Mouse (Mus musculus) midbrain, embryonic 12.5 days (tissue): ENCODE data around the gene Pop5. TPM values are rescaled to one million over a fixed set of nuclear protein-coding genes. Genes with fewer than 3 reads are reported as not detected.

Experiments
- ATAC-seq: fragments of 200-750 bp; cut with Nextera tagmentation; 2 replicates; pipeline ENCODE4 v1.8.0; 2017; ENCODE audit warnings: low read depth, moderate TSS enrichment, moderate library complexity; ENCODE audit not compliant: low FRiP score
- H3K27ac ChIP-seq: fragments of 300-500 bp; sonication (generic); replicated peaks from 2 replicates; pipeline ENCODE4 v1.5.1; 2016; ENCODE audit warnings: mild to moderate bottlenecking
- H3K27me3 ChIP-seq: fragments of 300-500 bp; sonication (generic); 2 replicates; pipeline ENCODE4 v1.6.1; 2016; ENCODE audit warnings: mild to moderate bottlenecking
- H3K36me3 ChIP-seq: fragments of 300-500 bp; sonication (generic); 2 replicates; pipeline ENCODE4 v1.6.1; 2016
- H3K4me1 ChIP-seq: fragments of 300-500 bp; sonication (generic); 2 replicates; pipeline ENCODE4 v1.6.1; 2016
- H3K4me2 ChIP-seq: fragments of 300-500 bp; sonication (generic); replicated peaks from 2 replicates; pipeline ENCODE4 v1.6.1; 2016; ENCODE audit warnings: mild to moderate bottlenecking, moderate library complexity
- H3K4me3 ChIP-seq: fragments of 300-500 bp; sonication (generic); 2 replicates; pipeline ENCODE4 v1.5.1; 2016; ENCODE audit warnings: mild to moderate bottlenecking
- H3K9ac ChIP-seq: fragments of 300-500 bp; sonication (generic); replicated peaks from 2 replicates; pipeline ENCODE4 v1.6.1; 2016; ENCODE audit warnings: mild to moderate bottlenecking, moderate library complexity
- H3K9me3 ChIP-seq: fragments of 300-500 bp; sonication (generic); 2 replicates; pipeline ENCODE4 v1.6.1; 2016; ENCODE audit warnings: mild to moderate bottlenecking
- WGBS: fragments of 180-500 bp; shearing (Covaris S2); methylation state at CpG from one replicate; pipeline ENCODE4 v1.1.7; 2016; 5-methylcytosine and 5-hydroxymethylcytosine counted together
- polyA plus RNA-seq: library from polyadenylated mRNA; unstranded; fragments of >200 nt; fragmentation: Nextera tagmentation; extraction: Ambion mirVana; gene quantifications from 2 replicates; pipeline ENCODE4 v1.2.1, GENCODE M21; 2016

The Pop5 gene
- polyA plus RNA-seq, 1 experiment from 2014 or later = 79.0 TPM

DNA sequence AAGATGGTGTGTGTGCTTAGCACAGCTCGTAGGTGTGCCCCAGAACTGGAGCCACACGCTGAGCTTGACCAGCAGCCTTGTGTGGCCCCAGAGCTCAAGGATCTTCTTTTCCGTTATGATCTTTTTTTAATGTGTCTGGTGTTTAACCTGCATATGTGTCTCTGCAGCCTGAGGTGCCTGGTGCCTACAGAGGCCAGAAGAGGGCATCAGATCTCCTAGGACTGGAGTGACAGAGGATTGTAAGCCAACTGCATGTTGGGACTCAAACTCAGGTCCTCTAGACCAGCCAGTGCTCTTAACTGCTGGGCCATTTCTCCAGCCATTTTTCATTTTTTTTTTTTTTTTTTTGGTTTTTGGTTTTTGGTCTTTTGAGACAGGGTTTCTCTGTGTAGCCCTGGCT, 49.1 kb downstream of the Pop5 start:
- no peak overlapping the region for H3K9ac ChIP-seq
- no peak overlapping the region for H3K4me2 ChIP-seq
- 90% methylated on average over 3 of the region's 3 CpGs for WGBS
- H3K36me3 ChIP-seq = peaks cover 36% of the 10 kb centered on the region
- peaks cover 6% of the 10 kb centered on the region for H3K4me1 ChIP-seq
- H3K27me3 ChIP-seq = no peaks in the 10 kb centered on the region
- H3K27ac ChIP-seq = no peak overlapping the region
- no peaks in the 10 kb centered on the region for H3K9me3 ChIP-seq
- ATAC-seq = no peak
- no peak overlapping the region for H3K4me3 ChIP-seq

DNA sequence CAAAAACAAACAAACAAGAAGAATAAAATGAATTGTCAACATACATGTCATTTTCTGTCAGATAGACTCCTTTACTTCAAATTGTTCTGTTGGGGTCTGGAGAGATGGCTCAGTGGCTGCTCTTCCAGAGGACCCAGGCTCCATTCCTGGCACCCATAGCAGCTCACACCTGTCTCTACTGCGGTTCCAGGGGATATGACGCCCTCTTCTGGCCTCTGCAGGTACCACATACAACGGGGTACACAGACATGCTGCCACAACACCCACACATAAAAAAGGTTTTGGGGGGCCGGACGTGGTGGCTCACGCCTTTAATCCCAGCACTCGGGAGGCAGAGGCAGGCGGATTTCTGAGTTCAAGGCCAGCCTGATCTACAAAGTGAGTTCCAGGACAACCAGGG, 58.5 kb downstream of the Pop5 start:
- Histone ChIP-seq H3K4me2 (no peak overlapping the region), H3K4me3 (no peak overlapping the region), H3K9ac (no peak overlapping the region), H3K27me3 (no peaks in the 10 kb centered on the region), H3K36me3 (peaks cover 84% of the 10 kb centered on the region), H3K4me1 (peaks cover 12% of the 10 kb centered on the region), H3K9me3 (no peaks in the 10 kb centered on the region), H3K27ac (no peak overlapping the region)
- no peak for ATAC-seq
- 88% methylated on average over 8 of the region's 8 CpGs for WGBS

Other genes with a start within 250 kb of the Pop5 start
- gene Sppl3, start 224.7 kb upstream of the Pop5 start, polyA plus RNA-seq = 16.6 and 17.0 TPM in 2 replicates
- gene Gm10401, start 137.5 kb upstream of the Pop5 start, polyA plus RNA-seq = 25.3 and 31.3 TPM in 2 replicates
- 38.1 and 38.5 TPM in 2 replicates for gene Acads, start 116.5 kb upstream of the Pop5 start, polyA plus RNA-seq
- 62.3 and 65.9 TPM in 2 replicates for gene Unc119b, start 100.9 kb upstream of the Pop5 start, polyA plus RNA-seq
- 50.0 and 57.1 TPM in 2 replicates for gene Mlec, start 77.7 kb upstream of the Pop5 start, polyA plus RNA-seq
- 2.3 and 3.6 TPM in 2 replicates for gene Cabp1, start 41.5 kb upstream of the Pop5 start, polyA plus RNA-seq
- 196 and 208 TPM in 2 replicates for gene Rnf10, start 37.1 kb downstream of the Pop5 start, polyA plus RNA-seq
- gene Coq5, start 43.8 kb downstream of the Pop5 start, polyA plus RNA-seq = 48.5 and 52.8 TPM in 2 replicates
- 1,312 and 1,433 TPM in 2 replicates for gene Dynll1, start 65.2 kb downstream of the Pop5 start, polyA plus RNA-seq
- gene Srsf9, start 91.3 kb downstream of the Pop5 start, polyA plus RNA-seq = 346 and 358 TPM in 2 replicates
- 39.7 and 43.6 TPM in 2 replicates for gene Gatc, start 105.3 kb downstream of the Pop5 start, polyA plus RNA-seq
- 50.8 and 57.3 TPM in 2 replicates for gene Triap1, start 105.4 kb downstream of the Pop5 start, polyA plus RNA-seq
- 768 and 803 TPM in 2 replicates for gene Cox6a1, start 113.1 kb downstream of the Pop5 start, polyA plus RNA-seq
- gene Msi1, start 193.8 kb downstream of the Pop5 start, polyA plus RNA-seq = 211 and 227 TPM in 2 replicates
- not detected in 2 replicates for gene Pla2g1b, start 230.4 kb downstream of the Pop5 start, polyA plus RNA-seq
- gene Sirt4, start 248.9 kb downstream of the Pop5 start, polyA plus RNA-seq = 24.2 and 26.2 TPM in 2 replicates